Mouse (Mus musculus): ENCODE measurements around the gene Capn1.

- TF ChIP-seq CTCF (IDR thresholded peaks at IDR 0.05; ENCODE audit: low read depth, low read length) (no peak), GATA2 (IDR thresholded peaks at IDR 0.05; ENCODE audit: borderline replicate concordance, low read depth, low read length) (no peak)
Observed at GRCm38 (mm10) chr19:6035966-6036585, 20.4 kb upstream of the Capn1 start.

Data from G1E (cell line).